Mouse (Mus musculus): Measurements from ENCODE around the gene A030014E15Rik. TPM values are rescaled to one million over a fixed set of nuclear protein-coding genes. Genes with fewer than 3 reads are reported as not detected.

The A030014E15Rik gene
- total RNA-seq, 1 experiment from 2014 or later: not detected

Other genes with a start within 250 kb of the A030014E15Rik start
- gene Mff, start 200.0 kb upstream of the A030014E15Rik start, total RNA-seq (2021): 125 and 146 TPM in 2 replicates
- gene Tm4sf20, start 156.5 kb upstream of the A030014E15Rik start, total RNA-seq (2021): not detected in 2 replicates
- not detected in 2 replicates for gene Gm47791, start 153.7 kb upstream of the A030014E15Rik start, total RNA-seq (2021)
- gene Agfg1, start 85.4 kb upstream of the A030014E15Rik start, total RNA-seq (2021): 56.4 and 58.6 TPM in 2 replicates
- 0.39 TPM in 1 of 2 replicates, not detected in the other for gene A030005L19Rik, start 11.6 kb upstream of the A030014E15Rik start, total RNA-seq (2021)
- not detected in 2 replicates for gene Gm6217, start 6.5 kb downstream of the A030014E15Rik start, total RNA-seq (2021)
- gene A030003K21Rik, start 18.5 kb downstream of the A030014E15Rik start, total RNA-seq (2021): not detected in 2 replicates
- not detected in 2 replicates for gene Gm7544, start 31.1 kb downstream of the A030014E15Rik start, total RNA-seq (2021)
- not detected in 2 replicates for gene Gm47955, start 35.4 kb downstream of the A030014E15Rik start, total RNA-seq (2021)
- not detected in 2 replicates for gene Gm47959, start 75.6 kb downstream of the A030014E15Rik start, total RNA-seq (2021)
- gene Slc19a3, start 113.5 kb downstream of the A030014E15Rik start, total RNA-seq (2021): 0.52 TPM in 1 of 2 replicates, not detected in the other
- not detected in 2 replicates for gene Krtap28-10, start 117.6 kb downstream of the A030014E15Rik start, total RNA-seq (2021)
- not detected in 2 replicates for gene Gm47969, start 120.0 kb downstream of the A030014E15Rik start, total RNA-seq (2021)
- not detected in 2 replicates for gene A030005K14Rik, start 134.5 kb downstream of the A030014E15Rik start, total RNA-seq (2021)
- not detected in 2 replicates for gene Krtap28-13, start 136.0 kb downstream of the A030014E15Rik start, total RNA-seq (2021)
- gene Ccl20, start 191.8 kb downstream of the A030014E15Rik start, total RNA-seq (2021): not detected in 2 replicates
- gene Daw1, start 234.8 kb downstream of the A030014E15Rik start, total RNA-seq (2021): not detected in 2 replicates